Mouse (Mus musculus) lung, postnatal 4 days (tissue): ENCODE measurements around the gene Tpst2.
A peak's percentile ranks its signal among the peaks of the same experiment; 100 is the strongest.

Experiments
- DNase-seq, 2 experiments: peaks; one replicate each; pipeline ENCODE4 v3.0.0; 2021

The Tpst2 gene

DNA sequence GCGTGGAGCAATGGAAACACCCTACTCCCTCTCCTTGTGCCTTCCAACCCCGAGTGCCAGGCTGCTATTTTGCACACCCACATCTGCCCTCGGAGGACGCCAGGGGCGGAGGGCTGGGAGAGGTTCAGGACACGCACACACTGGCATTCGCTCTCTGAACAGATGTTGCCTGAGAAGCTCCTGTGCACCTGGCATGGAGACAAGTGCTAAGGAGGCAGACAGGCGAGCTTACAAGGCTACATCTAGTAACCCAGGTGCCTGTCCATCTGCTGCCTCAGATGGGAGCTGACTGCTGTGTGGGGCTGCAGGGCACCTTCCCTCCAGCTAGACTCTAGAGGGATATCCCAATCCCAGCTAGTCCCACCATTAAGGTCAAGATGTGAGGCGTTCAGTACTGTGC lies 20.0 kb upstream of the Tpst2 start:
- DNase-seq = no peak

- no peak for DNase-seq
These were observed 18.6 kb upstream of the Tpst2 start for GRCm38 (mm10) chr5:112257896-112258295.

DNA sequence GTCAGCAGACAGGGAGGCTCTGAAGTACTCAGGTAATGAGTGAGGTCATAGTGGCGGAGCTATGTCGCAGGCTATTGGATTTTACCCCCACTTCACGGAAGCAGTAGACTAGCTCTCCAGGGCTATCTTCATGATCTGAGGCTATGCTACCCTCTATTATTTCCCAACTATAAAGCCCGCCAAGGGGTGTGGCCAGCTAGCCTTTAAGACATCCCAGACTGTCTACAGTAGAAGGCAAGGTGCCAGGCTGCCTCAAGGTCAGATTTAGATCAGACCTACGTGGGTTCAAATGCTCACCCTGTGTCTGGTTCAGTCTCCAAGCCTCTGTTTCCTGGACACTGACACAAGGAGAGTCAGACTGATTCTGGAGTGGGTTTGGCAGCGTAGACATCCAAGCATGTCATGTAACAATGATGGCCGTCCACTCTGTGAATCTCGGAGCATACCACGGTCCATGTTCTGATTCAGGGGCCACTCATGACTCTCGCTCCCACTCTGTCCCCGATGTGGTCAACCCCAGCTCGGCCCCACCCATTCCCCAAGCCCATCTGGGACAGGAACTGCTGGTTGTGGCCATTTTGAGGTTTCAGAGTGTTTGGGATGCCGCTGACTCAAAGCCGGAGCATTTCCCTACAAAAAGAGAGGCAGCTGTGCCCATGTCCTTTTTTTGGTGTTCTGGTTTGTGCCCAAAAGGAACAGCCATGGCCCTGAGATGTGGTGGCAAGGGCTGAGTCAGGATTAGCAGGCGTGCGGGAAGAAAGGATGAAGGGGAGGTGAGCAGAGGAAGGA lies 16.4 kb upstream of the Tpst2 start:
- DNase-seq = no peak

- DNase-seq = no peak
These were observed 15.7 kb upstream of the Tpst2 start for GRCm38 (mm10) chr5:112260818-112261217.

- no peak for DNase-seq
These were observed 12.4 kb upstream of the Tpst2 start for GRCm38 (mm10) chr5:112264099-112264498.

DNA sequence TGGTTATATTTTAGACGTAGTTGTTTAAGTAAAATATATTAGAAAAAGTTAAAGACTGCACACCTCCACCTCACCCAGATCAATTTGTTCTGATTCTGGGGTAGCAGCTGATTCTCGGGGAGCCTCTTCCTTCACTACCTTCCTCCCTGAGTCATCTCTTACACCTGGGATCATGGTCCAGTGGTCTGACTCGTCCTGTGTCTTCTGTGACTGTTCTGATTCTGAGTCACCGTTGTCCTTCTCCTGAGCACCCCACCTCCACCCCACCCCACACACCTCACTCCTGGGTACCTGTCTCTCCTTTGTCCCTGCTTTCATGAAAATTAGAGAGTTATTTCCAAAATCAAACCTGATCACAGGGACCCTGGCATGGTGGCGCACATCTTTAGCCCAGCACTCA lies 11.4 kb upstream of the Tpst2 start:
- no peak for DNase-seq

DNA sequence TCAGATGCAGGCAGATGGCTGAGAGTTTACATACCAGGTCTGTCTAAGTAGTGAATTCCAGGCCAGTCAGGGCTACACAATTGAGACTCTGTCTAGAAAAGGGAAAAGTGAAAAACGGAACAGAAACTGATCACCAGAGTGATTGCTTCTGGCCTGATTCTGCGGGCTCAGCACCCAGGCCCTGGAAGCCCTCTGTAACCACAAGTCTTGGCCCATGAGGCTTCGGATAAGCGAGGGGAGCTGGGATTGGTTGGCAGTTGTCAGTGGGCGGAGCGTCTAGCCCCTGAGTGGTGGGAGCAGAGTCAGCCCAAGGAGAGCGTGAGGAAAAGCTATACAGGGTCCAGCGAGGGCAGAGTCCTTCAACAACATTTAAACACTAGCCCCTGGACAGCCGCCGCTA lies 11.0 kb upstream of the Tpst2 start:
- DNase-seq = peak; percentile 55 to 56

GRCm38 (mm10) chr5:112266011-112266777 lies 10.3 kb upstream of the Tpst2 start:
- no peak for DNase-seq

DNA sequence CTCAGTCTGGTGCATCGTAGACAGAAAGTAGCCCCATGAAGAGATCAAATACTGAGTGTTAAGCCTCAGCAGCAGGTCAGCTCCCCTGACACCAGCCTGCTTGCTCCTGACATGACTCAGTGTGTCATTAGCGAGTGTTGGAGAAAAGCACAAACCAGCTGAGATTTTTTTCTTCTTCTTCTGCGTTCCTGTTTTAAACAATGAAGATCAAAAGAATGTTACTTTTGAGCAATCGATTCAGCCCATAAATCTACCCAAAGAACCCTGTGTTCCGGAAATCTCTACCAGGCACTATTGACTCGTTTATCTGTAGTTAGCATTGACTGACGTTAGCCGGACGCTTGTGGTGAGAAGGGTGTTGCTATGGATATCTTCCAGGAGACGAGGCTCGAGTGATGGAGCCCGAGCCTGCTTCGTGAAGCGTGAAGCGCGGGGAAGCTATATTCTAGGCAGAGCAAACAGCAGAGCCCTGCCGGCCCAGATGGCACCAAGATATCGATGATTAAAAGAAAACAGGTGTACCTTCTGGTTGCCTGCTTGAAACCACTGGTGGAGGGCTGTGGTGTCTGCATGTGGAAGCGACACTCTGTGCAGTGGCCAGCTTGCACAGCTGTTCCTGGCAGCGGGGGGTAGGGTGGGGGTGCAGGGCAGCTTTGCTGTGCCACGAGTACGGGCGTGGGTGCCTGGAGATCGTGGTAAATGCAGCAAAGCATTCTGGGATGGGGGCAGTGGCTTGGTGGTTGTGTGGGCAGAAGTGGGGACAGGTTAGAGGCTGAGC lies 5.5 kb upstream of the Tpst2 start:
- no peak for DNase-seq

DNA sequence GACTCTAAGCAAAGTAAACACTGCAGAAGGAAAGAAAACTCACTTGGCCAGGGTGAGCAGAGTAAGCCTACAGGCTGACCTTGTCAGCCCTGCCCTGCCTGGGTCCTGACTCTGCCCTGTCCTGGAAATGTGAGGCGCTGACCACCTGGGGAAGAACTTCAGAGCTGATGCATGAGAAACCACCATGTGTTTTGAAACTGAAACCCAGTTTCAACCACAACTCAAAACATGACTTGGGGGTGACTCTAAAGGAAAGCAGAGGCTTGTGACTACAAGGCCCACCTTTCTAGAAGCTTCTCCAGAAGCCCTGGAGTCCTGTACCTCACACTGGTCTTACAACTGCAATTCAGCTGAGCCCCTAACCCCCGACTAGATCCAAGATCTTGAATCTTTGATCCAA lies 3.6 kb upstream of the Tpst2 start:
- DNase-seq = no peak

DNA sequence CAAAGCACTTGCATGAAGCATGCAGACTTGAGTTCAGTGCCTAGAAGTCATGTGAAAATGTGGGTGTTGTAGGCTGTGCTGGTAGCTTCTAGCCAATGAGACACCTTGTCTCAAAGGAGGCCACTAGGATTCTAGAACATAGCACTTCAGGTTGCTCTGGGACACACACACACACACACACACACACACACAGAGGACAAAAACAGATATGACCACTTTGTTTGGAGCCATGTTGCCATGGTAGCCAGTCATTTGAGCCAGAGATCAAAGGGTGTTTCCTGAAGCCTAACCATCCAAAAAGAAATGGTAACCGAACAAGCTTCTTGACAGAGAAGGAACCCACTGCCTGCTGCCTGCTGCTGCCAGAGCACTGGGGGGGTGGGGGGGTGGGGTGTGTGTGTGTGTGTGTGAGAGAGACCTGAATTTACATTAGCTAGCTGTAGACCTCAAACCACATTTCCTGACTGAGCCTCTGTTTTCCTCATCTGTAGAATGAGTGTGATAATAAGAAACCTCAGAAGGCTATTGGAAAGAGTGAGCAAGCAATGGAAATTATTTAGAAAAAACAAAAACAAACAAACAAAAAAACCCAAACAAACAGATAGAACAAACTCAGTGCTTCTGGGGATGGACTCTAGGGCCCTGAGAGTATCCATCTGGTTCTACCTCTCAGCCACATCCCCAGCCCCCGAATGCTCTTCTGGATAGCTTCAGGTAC lies 2.6 kb upstream of the Tpst2 start:
- no peak for DNase-seq

GRCm38 (mm10) chr5:112275021-112275804 lies 1.3 kb upstream of the Tpst2 start:
- no peak for DNase-seq

- no peak for DNase-seq
These were observed 437 bp downstream of the Tpst2 start for GRCm38 (mm10) chr5:112276907-112277348.

DNA sequence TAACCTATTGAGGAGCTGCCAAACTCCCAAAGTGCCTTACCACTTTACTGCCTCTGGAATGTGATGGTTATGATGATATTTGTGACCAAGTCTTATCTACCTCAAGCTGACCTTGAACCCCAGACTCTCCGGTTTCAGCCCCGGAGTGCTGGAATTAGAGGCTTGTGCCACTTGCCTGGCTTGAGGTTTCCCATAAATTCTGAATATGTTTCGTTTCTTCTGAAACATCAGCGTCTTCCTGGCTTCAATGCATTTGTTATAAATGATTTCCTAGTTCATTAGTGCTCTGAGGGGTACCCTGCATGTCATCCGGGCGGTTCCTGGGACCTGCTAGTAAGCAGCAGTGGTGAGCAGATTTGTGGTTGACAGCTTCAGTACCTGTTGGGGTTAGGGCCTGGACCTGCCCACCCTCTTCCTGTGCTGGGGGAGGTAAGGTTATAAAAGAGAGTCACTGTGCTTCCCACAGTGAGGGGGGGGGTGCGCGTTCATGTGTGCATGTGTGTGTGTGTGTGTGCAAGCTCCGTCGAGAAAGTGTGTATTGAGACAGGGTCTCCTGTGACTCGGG lies 1.5 kb downstream of the Tpst2 start:
- DNase-seq = no peak

GRCm38 (mm10) chr5:112279181-112280021 lies 2.9 kb downstream of the Tpst2 start:
- DNase-seq = no peak

- DNase-seq = peak; percentile 65 to 67
These were observed 3.7 kb downstream of the Tpst2 start for GRCm38 (mm10) chr5:112280151-112280550.

GRCm38 (mm10) chr5:112280863-112281660 lies 4.6 kb downstream of the Tpst2 start:
- no peak for DNase-seq

DNA sequence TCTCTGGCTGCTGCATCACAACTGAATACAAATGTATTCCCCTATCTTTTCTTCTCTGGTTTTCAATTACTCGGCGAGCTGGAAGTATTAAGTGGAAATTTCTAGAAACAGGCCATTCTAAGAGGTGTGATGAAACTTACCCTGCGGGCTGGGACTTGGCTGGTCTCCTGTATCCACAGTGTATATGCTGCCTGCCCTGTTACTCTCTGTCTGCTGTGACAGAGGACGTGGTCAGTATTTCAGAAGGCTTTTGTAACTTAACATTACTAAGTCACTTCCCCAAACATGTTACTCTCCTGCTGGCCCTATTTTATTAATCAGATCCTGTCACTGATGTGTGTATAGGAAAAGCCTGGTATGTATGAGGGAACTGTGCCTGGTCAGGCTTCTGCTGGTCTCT lies 5.2 kb downstream of the Tpst2 start:
- no peak for DNase-seq

DNA sequence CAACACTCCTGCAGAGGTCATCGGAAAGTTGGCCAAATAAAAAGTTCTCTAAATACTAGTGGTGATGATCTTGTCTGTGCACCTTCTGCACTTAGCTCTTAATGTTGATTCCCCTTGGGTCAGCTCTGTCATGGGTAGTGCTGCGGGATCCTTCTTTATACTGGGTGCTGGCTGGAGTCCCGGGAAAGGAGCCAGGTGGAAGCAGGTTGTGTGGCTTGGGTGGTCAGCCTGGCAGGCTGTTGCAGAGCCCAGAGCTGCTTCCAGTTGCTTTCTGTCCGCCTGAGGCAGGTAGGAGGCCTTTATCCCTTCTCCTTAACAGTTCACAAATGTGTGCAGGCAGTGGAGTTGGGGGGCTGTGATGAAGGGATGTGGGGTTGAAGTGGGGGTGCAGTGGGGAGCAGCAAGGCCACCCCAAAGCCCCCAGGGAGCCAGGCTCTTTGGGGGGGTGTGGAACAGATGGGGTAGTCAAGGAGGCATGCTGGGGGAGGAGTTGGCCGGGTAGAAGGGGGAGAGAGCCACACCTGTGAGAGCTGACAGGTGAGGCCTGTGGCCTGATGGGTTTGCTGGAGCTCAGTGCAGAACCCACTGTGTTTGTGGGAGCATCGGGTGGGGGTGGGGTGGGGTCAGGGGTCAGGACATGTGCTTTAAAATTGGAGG lies 5.8 kb downstream of the Tpst2 start:
- no peak for DNase-seq
